Mouse (Mus musculus) neural tube, embryonic 11.5 days (tissue): ENCODE measurements around the gene Sipa1l3. TPM values are rescaled to one million over a fixed set of nuclear protein-coding genes. Genes with fewer than 3 reads are reported as not detected.

Experiments used
- ATAC-seq: fragments of 200-750 bp; cut with Nextera tagmentation; 2 replicates; pipeline ENCODE4 v1.8.0; 2017; ENCODE audit warnings: moderate number of reproducible peaks, mild to moderate bottlenecking, moderate TSS enrichment, moderate library complexity; ENCODE audit not compliant: insufficient read depth, low FRiP score, low TSS enrichment
- DNase-seq: peaks from one replicate; pipeline ENCODE4 v3.0.0-alpha.2; 2015; ENCODE audit warnings: low spot score
- H3K27ac ChIP-seq: fragments of 300-500 bp; sonication (generic); 2 replicates; pipeline ENCODE4 v1.5.1; 2014; ENCODE audit warnings: low read depth, mild to moderate bottlenecking, low read length
- H3K27me3 ChIP-seq: fragments of 300-500 bp; sonication (generic); 2 replicates; pipeline ENCODE4 v1.6.1; 2014; ENCODE audit warnings: mild to moderate bottlenecking, low read length, mixed read lengths; ENCODE audit not compliant: control insufficient read depth, insufficient read depth
- H3K36me3 ChIP-seq: fragments of 300-500 bp; sonication (generic); 2 replicates; pipeline ENCODE4 v1.6.1; 2014; ENCODE audit warnings: mild to moderate bottlenecking, low read length, moderate library complexity, mixed read lengths; ENCODE audit not compliant: control insufficient read depth, insufficient read depth
- H3K4me1 ChIP-seq: fragments of 300-500 bp; sonication (generic); 2 replicates; pipeline ENCODE4 v1.6.1; 2014; ENCODE audit warnings: low read length, mixed read lengths; ENCODE audit not compliant: control insufficient read depth, insufficient read depth
- H3K4me2 ChIP-seq: fragments of 300-500 bp; sonication (generic); 2 replicates; pipeline ENCODE4 v1.6.1; 2014; ENCODE audit warnings: low read depth, mild to moderate bottlenecking, moderate library complexity
- H3K4me3 ChIP-seq: fragments of 300-500 bp; sonication (generic); 2 replicates; pipeline ENCODE4 v1.5.1; 2014; ENCODE audit warnings: low read depth, low read length
- H3K9ac ChIP-seq: fragments of 300-500 bp; sonication (generic); 2 replicates; pipeline ENCODE4 v1.6.1; 2014; ENCODE audit warnings: mild to moderate bottlenecking, low read length
- H3K9me3 ChIP-seq: fragments of 300-500 bp; sonication (generic); 2 replicates; pipeline ENCODE4 v1.6.1; 2016; ENCODE audit warnings: low read length; ENCODE audit not compliant: control insufficient read depth
- WGBS: fragments of 180-500 bp; shearing (Covaris S2); extraction: QIAGEN DNeasy Blood & Tissue Kit; methylation state at CpG from one replicate; pipeline ENCODE4 v1.1.7; 2014; 5-methylcytosine and 5-hydroxymethylcytosine counted together
- polyA plus RNA-seq: library from polyadenylated mRNA; unstranded; fragments of >200 nt; fragmentation: Nextera tagmentation; extraction: Ambion mirVana; gene quantifications from 2 replicates; pipeline ENCODE4 v1.2.1, GENCODE M21; 2014

The Sipa1l3 gene
- polyA plus RNA-seq, 1 experiment from 2014 or later = 11.9 TPM

DNA sequence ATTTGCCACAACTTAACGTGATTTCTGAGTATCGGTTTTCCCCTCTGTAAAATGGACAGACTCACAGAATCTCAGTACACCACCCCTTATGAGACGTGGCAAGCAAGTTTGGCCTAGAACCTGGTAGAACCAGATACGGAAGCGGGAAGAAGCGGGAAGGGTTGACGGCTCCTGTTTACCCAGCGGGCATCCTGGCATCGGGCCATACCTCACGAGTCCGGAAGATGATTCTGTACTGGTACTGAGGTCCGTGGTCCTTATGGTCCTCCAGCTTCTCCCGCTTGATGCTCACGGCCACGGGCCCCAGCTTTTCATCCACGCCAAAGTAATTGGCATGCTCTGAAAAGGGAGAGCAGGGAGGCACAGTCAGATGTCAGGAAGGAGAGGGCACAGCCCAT lies 121.5 kb downstream of the Sipa1l3 start:
- Histone ChIP-seq H3K4me2 (no peak overlapping the region), H3K36me3 (peaks cover 2% of the 10 kb centered on the region), H3K9me3 (no peaks in the 10 kb centered on the region), H3K4me3 (no peak overlapping the region), H3K27me3 (no peaks in the 10 kb centered on the region), H3K4me1 (no peaks in the 10 kb centered on the region), H3K27ac (no peak overlapping the region), H3K9ac (no peak overlapping the region)
- no peak for DNase-seq
- 94% methylated on average over 16 of the region's 16 CpGs for WGBS
- no peak for ATAC-seq

DNA sequence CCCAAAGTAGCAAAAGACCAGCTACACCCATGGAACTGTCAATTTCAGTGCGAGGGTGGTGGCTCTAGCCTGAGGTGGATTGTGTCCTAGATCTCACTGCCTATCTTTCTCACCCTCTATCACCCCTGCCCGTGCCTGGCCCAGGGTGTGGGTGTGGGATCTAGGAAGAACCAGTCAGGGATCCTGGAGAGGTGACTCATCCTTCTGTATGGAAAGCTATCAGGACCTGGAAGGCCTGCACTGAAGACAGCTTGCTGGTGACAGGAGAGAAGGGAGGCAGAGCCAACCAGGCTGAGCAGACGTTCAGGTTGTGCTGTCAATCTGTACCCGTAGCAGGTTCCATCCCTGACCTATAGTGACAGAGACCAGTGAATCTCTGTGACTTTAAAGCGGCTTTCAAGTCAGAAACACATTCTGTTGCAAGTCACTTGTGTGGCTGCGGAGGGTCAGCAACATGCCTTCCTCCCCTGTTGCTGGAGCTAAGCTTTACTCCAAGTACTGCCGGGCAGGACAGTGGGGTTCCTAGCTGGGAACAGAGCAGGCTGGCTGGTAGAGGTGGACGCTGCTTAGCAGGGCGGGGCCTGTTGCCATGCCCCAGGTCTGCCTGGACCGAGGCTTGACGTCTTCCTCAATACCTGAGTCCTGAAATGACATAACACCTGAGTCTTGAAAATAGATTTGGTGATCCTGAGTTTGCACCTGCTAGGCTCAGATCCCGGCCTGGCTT lies 122.1 kb downstream of the Sipa1l3 start:
- no peak overlapping the region for H3K27ac ChIP-seq
- no peaks in the 10 kb centered on the region for H3K27me3 ChIP-seq
- H3K9me3 ChIP-seq = no peaks in the 10 kb centered on the region
- DNase-seq (no peak), ATAC-seq (no peak)
- no peak overlapping the region for H3K4me3 ChIP-seq
- no peak overlapping the region for H3K4me2 ChIP-seq
- H3K9ac ChIP-seq = no peak overlapping the region
- H3K36me3 ChIP-seq = peaks cover 2% of the 10 kb centered on the region
- no peaks in the 10 kb centered on the region for H3K4me1 ChIP-seq
- WGBS = 88% methylated on average over 12 of the region's 12 CpGs

DNA sequence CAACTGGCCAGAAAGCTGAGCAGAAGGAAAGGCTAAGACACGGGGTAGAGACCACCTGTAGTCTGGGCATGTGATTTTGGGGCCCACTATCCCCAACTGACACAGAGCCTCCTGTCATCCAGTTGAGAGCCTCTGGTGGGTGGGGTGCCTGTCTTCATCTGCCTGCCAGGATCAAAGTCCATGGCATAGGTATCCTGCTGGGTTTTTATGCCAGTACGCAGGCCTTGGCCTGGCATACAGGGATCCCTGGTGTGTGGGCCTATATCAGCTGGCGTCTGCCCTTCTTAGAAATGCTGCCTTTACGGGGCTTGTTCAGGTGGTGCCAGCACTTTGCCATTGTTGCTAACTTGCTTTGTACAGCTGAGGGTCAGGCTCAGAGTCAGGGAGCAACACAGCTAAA lies 123.3 kb downstream of the Sipa1l3 start:
- Histone ChIP-seq H3K4me1 (no peaks in the 10 kb centered on the region), H3K4me2 (no peak overlapping the region), H3K27me3 (no peaks in the 10 kb centered on the region), H3K9ac (no peak overlapping the region), H3K9me3 (no peaks in the 10 kb centered on the region), H3K27ac (no peak overlapping the region), H3K4me3 (no peak overlapping the region), H3K36me3 (peaks cover 2% of the 10 kb centered on the region)
- no peak for DNase-seq
- 78% methylated on average over 4 of the region's 4 CpGs for WGBS
- ATAC-seq = no peak

GRCm38 (mm10) chr7:29393292-29393691 lies 125.1 kb downstream of the Sipa1l3 start:
- no peak overlapping the region for H3K27ac ChIP-seq
- H3K4me1 ChIP-seq = no peaks in the 10 kb centered on the region
- 93% methylated on average over 10 of the region's 10 CpGs for WGBS
- ATAC-seq (no peak), DNase-seq (no peak)
- H3K9me3 ChIP-seq = no peaks in the 10 kb centered on the region
- no peak overlapping the region for H3K4me3 ChIP-seq
- no peaks in the 10 kb centered on the region for H3K27me3 ChIP-seq
- H3K9ac ChIP-seq = no peak overlapping the region
- H3K36me3 ChIP-seq = peaks cover 2% of the 10 kb centered on the region; the same call in 1 of the 2 replicates
- no peak overlapping the region for H3K4me2 ChIP-seq

DNA sequence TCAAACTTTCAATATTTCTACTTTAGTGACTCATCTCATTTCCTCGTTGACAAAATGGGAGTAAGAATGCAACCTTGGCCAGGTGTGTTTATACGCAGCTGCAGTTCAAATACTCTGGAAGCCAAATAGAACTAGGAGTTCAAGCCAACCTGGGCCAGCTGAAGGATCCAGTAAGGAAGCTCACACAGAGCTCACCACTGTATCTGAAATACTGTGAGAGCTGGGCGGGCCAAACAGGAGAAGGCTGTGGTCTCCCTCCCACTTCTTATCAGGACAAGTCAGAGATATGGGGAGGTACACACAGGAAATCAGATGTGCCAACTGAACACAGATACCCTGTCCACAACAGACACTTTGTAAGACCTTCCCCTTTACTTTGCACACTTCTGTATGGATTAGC lies 125.6 kb downstream of the Sipa1l3 start:
- DNase-seq (no peak), ATAC-seq (no peak)
- Histone ChIP-seq H3K4me2 (no peak overlapping the region), H3K27ac (no peak overlapping the region), H3K9ac (no peak overlapping the region), H3K9me3 (no peaks in the 10 kb centered on the region), H3K4me3 (no peak overlapping the region), H3K4me1 (no peaks in the 10 kb centered on the region), H3K27me3 (no peaks in the 10 kb centered on the region), H3K36me3 (peaks cover 2% of the 10 kb centered on the region; the same call in 1 of the 2 replicates)
- WGBS = 86% methylated on average over 3 of the region's 3 CpGs

DNA sequence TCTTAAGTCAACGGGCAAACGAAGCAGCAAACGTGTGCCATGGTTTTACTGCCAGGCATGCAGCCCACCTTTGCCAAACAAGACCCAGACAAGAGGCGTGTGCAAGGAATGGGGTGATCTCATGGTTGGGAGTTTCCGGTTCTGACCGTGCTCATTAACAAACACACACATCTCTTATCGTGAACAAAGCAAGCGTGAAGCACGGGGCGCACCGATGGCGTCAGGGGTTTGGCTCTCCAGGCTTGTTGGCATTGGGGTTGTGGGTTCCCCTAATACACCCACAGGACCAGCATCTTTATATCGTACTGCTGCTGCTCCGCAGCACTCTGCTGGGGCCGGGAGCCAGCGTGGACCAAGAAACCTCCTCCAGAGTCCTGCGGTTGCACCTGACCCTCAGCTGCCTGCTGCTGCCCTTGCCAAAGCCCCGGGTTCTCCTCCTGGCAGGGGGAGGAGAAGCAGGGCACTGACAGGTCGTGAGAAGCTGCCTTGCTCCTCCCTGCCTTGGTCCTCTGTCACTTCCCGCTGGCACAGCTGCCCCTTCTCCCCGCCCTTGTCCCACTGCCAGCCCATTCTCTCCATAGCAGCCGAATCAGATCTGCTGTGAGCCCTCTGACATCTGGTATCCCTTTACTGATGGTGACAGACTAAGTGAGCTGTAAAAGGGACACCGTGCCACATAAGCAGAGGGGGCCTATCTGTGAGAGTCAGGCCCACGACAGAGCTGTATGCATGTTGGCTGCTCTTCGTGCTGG lies 126.5 kb downstream of the Sipa1l3 start:
- ATAC-seq (no peak), DNase-seq (no peak)
- no peak overlapping the region for H3K4me3 ChIP-seq
- H3K27me3 ChIP-seq = no peaks in the 10 kb centered on the region
- no peaks in the 10 kb centered on the region for H3K9me3 ChIP-seq
- no peaks in the 10 kb centered on the region for H3K4me1 ChIP-seq
- H3K27ac ChIP-seq = no peak overlapping the region
- H3K36me3 ChIP-seq = peaks cover 2% of the 10 kb centered on the region
- WGBS = 84% methylated on average over 25 of the region's 25 CpGs
- H3K4me2 ChIP-seq = no peak overlapping the region
- no peak overlapping the region for H3K9ac ChIP-seq

DNA sequence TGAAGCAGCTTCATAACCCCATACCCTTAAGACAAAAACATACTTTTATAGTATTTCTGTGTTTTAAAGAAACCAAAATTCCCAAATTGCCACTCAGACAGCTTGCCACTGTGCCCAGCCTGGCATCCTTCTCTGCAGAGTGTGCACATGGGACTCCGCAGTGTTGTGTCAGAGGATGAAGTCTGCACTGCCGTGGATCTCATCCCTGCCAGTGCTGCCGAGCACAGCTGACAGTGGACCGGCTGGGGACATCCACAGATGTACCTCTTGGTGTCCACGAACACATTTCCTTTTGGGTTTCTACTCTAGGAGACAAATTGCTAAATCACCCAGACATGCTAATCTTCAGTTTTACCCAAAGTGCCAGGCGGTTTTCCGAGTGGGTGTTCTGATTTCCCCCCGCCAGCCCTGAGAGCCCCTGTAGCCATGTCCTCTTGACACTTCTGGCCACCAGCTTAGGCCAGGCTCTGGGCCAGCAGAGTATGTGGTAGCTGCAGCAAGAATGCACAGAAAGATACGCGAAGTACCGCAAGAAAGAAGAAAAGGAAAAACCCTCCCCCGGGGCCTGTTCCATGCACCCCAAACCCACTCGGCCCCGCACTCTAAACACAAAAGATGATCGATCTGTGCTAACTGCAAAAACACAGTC lies 127.2 kb downstream of the Sipa1l3 start:
- Histone ChIP-seq H3K4me2 (no peak overlapping the region), H3K9ac (no peak overlapping the region), H3K9me3 (no peaks in the 10 kb centered on the region), H3K27ac (no peak overlapping the region), H3K4me1 (no peaks in the 10 kb centered on the region), H3K36me3 (peaks cover 2% of the 10 kb centered on the region), H3K4me3 (no peak overlapping the region), H3K27me3 (no peaks in the 10 kb centered on the region)
- WGBS = 95% methylated on average over 15 of the region's 15 CpGs
- ATAC-seq = no peak
- no peak for DNase-seq

DNA sequence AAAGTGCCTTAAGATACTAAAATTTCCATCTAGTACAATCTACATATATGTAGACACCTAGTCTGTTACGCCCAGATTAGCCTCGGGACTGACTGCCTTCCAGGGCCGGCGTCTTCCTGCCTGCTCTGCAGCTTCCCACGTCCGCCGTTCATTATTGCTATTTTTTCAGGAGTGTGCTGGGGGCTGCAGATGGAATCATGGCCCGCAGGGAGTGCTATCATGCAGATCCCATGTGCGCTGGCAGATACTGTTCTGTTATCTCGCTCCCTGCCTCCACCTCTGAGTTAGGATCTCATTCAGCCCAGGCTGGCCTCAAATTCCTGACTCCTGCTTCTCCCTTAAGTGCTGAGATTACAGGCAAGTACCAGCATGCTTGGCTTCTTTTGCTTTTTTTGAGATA lies 128.2 kb downstream of the Sipa1l3 start:
- DNase-seq (no peak), ATAC-seq (no peak)
- Histone ChIP-seq H3K27me3 (no peaks in the 10 kb centered on the region), H3K9ac (no peak overlapping the region), H3K9me3 (no peaks in the 10 kb centered on the region), H3K4me1 (no peaks in the 10 kb centered on the region), H3K36me3 (peaks cover 2% of the 10 kb centered on the region), H3K4me2 (no peak overlapping the region), H3K4me3 (no peak overlapping the region), H3K27ac (no peak overlapping the region)
- whole genome bisulfite sequencing = 88% methylated on average over 10 of the region's 10 CpGs
